Mouse (Mus musculus): ENCODE measurements around the gene Fermt2.
A peak's percentile ranks its signal among the peaks of the same experiment; 100 is the strongest.

Gene Fermt2

DNA sequence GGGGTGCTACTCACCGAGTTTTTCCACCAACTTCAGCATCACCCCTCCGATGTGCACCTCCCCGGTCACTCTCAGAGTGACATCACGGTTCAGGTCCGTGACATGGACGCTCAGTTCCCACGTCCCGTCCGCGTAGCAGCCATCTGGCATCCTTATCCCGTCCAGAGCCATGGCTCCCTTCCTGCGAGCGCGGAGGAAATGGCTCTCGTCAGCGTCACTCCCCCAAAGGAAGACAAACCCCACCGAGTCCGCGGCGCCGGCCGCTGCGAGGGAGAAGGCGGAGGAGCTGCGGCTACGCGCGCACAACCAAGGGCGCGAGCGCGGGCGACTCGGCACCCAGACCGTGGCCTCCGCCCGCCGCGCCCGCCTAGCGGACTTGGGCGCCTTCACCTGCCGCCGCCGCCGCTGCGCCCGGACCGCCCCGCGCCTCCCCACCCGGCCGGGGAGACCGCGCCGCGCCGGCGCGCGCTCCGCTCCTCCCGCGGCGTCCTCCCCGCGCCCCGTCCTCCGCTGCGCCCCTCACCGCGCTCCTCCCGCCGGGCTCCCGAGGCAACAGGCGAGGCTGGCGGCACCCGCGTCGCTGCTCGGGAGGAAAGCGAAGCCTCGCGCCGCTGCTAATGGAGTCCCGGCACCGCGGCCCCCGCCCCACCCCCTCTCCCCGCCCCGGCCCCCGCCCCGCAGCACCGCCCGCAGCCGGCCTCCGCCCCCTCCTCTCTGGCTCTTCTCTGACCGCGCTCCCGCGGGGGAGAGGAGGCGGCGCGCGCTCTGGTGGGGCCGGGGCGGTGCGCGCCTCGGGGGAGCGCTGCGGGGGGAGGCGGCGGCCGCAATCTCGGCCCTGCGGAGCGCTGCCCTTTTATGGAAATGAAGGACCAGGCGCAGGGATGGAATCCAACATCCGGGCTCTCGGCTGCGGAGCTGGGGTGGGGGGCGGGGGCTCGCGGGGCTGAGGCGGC is at the start of gene Fermt2:
Gene Fermt2 (minus strand): TSS at position 708 of the 953 bp plus-strand sequence.
- DNase-seq (ENCODE audit: low spot score) = peak; percentile 75

DNA sequence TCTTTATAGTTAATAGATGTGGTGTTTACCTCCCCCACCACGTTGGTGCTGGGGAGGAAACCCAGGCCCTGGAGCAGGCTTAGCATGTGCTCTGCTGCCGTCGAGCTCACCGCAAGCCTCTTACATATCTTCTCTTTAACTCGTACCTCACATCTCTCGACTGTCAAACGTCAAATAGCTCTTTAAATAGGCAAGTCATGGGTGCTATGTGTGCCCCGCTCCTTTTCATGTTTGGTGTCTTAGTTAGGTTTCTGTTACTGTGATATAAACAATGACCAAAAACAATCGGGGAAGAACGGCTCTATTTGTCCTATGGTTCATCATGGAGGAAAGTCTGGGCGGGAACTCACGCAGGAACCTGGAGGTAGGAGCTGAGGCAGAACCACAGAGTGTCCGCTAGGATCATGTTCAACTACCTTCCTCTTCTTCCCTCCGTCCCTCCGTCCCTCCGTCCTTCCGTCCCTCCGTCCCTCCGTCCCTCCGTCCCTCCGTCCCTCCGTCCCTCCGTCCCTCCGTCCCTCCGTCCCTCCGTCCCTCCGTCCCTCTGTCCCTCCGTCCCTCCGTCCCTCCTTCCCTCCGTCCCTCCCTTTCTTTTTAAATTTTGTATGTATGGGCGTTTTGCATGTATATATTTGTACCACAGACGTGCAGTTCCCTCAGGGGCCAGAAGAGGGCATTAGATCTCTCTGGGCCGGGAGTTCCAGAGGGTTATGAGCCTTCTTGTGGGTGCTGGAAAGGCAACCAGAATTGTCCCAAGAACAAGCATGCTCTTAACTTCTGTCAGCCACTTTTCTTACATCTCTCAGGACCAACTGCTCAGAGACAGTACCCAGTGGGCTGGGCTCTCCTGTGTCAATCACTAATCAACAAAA is 36.4 kb upstream of the Fermt2 start:
- peak; percentile 36 for DNase-seq (ENCODE audit: low spot score)

DNA sequence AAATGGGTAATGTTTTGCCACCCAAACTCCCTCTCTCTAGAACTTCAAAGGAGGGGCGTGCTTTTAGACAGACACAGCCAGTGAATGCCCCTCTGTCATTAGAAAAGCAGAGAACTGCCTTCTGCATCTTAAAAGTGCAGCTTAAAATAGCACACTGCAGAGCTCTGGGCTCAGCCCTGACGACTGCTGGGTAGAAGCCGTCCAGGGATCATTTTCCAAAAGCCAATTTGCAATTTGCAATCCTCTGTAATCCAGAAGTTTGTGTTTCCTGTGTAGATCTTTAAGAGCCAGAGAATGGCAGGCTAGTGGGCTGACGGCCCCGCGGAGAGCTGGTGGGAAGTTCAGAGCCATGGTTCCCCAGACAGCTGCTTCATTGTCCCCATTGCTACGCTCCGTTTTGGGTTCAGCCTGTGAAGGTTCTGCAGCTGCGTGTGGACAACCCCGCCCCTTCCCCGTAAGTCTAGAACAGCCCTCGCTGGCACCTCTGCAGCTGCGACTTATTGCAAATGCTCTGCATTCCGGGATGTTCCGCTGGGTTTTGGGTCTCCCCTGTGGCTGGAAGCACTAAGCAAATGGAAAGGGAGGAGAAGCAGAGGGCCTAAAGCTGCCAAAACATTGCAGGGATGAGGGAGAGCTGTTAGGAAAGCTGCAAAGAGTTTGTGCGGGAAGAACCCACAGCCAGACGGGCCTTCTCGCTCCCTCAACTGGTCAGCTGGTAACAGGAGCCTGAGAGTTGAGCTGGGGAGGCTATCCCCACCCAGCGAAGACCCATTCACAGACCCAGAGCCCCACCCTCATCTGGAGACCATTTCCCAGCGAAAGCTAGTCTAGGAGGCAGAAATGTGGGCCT is 35.5 kb upstream of the Fermt2 start:
- no peak for DNase-seq (ENCODE audit: low spot score)

DNA sequence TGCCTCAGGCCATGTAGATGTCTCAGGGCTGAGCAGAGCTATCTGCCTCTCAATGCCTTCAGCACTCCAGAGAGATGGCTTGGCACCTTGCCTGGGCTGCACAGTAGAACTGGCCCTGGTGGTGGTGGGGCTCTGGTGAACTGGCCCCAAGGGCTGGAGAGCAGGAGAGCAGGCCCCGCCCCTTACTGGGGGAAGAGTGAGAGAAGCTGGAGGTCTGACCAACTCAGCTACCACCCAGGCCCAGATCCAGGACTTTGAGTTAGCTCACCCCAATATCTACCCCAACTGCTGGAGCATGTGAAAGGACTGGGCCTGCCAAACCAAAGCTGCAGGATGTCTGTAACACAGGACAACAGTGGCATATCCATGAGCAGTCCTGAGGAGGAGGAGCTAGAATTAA is 33.7 kb upstream of the Fermt2 start:
- peak; percentile 68 for DNase-seq (ENCODE audit: low spot score)

DNA sequence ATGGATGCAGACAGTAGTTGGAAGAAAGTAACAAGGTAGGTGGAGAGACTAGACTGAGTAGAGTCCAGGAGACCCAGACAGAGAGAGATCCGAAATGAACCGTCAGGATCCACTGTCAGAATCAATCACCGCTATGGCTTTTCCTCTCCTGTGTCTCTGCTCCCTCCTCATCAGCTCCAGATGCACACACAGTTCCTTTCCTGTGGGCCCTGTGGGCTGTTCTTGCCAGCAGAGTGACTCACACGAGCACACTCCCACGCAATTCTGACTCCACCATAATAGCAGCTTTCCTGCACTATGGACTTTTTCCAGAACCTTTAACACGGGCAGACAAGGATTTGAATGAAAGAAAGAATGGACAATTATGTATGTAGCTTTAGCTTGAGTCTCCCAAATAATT is 31.8 kb upstream of the Fermt2 start:
- DNase-seq (ENCODE audit: low spot score) = peak; percentile 58

DNA sequence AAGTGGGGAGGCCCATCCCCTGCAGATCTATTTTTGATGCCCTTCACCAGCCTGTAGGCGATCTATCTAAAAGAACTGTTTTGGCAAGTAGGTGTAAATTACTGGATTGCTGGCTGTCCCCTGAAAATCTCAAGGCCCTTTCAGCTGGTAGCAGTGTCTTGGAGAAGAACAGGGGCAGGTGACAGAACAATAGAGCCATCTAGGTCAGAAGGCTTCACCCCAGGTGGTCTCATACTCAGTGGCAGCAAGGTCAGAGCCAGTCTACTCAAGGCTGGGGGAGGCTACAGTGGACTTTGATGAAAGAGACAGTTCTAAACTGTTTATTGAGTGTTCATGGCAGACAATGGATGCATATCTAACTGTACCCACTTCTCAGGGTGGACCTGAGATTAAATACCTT is 29.1 kb upstream of the Fermt2 start:
- no peak for DNase-seq (ENCODE audit: low spot score)

DNA sequence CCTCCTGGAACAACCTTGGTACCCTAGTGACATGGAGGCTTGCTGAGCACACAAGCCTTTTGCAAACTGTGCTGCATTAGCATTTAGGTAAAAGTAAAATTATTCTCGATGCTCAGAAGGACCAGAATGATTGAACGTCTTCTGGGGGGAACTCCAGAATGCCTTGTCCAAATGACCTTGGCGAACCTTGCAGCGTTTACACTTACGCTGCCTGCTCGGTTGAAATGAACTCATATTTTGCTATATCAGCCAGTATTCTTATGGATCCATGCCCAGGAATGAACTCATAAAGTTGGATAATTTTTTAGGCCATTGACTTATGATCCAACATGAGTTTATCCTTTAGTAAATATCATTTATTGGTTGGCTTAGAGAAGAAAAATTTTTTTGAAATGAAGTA is 24.4 kb upstream of the Fermt2 start:
- DNase-seq (ENCODE audit: low spot score) = no peak

DNA sequence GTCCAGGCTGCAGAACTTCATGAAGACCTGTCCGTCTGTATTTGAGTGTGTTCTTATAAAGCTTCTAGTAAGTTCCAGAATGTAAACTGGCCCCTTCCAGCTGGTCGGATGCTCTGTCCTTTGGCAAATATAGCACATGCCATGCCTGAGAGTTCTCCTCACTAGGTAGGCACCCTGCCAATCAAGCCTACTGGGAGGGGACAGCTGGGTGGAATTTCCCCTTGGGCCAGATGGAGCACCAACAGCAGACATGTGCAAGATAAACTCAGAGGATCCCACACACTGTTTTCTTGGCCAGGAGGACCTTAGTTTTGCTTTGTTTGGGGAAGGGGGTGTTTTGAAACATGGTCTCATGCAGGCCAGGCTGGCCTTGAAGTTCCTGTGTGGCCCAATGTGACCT is 23.9 kb upstream of the Fermt2 start:
- DNase-seq (ENCODE audit: low spot score) = peak; percentile 49

DNA sequence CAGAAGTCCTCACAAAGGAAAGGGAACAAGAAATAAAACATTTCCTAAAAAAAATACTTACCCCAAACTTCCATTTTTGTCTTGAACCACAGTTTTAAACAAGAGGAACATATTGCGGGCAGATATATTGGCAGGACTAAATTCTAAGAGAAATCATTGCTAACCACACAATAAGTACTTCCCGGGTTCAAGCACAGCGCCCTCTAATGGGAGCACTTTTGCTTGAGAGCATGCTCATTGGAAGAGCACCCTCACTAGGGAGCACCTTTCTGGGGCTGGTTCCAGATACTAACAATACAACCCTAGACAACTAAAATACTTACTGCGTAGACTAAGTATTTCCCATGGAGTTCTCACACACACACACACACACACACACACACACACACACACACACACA is 22.5 kb upstream of the Fermt2 start:
- no peak for DNase-seq (ENCODE audit: low spot score)

DNA sequence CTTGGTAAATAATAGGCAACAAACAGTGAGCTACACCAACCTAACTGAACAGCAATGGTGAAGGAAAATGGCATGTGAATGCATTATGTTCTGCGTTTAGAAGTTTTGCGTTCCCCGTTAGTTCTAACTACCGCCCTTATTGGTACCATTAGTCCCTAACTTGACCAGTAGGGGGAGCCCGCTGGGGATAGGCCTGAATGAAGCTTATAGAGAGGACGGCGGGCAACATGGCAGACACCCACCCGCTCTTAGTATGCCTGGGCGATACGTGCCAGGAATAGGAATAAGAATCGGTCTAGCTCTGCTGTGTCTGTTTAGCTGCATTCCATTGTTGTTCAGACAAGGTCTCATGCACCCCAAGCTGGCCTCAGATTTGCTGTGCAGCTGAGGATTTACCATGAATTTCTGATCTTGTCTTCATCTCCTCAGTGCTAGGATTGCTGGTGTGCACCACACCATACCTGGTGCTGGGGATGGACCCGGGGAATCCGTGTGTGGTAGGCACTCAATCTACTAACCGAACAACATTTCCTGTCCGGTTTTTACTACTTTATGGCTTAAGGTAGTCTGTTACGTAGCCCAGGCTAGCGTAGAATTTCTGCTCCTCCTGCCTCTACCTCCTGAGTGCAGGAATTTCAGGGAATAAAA is 21.3 kb upstream of the Fermt2 start:
- no peak for DNase-seq (ENCODE audit: low spot score)

DNA sequence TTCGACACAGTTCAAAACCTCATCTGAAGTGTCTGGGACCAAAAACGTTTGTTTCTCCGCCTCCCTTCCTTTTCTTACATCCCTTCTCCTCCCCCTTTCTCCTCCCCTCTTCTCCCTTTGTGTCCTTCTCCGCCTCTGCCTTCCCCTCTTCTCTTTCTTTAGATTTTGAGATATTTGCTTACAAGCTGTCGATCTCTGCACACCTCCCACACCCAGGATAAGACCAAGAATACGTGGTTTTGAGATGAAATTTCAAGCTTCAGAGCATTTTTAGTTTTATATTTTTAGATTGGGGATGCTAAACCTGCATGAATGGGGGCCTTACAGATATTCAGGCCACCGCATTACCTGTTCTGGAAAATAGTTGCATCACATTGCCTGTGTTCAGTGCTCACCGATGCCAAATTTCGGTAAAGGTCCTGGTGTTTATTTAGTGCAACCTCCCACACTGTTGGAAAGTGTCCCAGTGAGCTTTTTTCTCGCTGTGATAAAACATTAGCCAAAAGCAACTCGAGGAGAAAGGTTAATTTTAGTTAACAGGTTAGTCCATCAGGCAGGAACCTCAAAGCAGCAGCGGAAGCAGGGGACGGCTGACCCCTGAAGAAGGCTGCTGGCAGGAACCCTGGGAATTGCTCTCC is 20.2 kb upstream of the Fermt2 start:
- DNase-seq (ENCODE audit: low spot score) = peak; percentile 48

DNA sequence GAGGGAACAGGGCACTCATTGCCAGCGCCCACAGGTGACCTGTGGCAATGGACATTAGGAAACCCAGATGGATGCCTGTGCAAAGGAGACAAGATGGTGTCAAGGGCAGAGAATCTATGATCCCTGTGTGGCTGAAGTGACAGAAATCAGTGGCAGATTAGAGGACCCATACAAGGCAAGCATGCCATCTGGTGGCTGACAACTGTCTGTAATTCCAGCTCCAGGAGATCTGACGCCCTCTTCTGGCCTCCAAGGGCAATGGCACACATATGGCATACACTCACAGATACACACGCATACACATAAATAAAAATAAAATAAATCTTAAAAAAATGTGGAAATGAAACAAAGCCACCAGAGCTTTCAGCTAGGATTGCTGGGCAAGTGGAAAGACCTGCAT is 18.2 kb upstream of the Fermt2 start:
- no peak for DNase-seq (ENCODE audit: low spot score)

DNA sequence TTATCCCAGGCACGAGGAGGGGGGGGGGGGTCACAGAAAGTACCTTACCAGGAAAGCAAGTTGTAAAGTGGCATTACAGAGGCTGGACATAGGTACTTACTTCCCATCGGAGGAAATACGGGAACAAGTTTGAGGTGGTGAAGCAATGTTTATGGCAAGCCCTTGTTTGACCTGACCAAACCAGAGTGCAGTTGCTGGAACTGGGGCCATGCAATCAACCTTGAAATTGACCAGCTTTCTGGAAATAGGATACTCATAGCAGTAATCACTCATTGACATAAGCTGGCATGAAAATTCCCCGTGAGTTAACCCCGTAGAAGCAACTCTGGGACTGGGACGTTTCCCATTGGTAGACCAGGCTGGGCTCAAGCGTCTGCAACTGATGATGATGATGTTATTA is 15.0 kb upstream of the Fermt2 start:
- DNase-seq (ENCODE audit: low spot score) = no peak

DNA sequence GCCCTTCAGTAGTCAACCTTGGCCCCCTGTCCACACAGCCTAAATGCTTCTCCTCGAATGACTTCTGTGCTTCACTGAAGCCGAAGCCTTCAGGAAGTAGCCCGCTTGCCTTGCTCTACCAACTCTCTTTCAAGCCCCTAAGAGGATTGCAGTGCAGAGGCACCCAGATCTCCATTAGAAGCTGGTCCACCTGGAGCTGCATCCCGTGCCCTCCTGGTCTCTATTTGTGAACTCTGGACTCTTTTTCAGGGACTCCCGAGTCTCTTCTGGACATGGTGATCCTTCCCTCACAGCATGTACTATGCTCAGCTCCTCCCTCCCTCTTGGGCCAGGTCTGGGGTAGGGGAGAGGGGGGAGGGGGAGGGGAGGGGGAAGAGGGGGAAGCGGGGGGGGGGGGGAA is 14.1 kb upstream of the Fermt2 start:
- DNase-seq (ENCODE audit: low spot score) = no peak

DNA sequence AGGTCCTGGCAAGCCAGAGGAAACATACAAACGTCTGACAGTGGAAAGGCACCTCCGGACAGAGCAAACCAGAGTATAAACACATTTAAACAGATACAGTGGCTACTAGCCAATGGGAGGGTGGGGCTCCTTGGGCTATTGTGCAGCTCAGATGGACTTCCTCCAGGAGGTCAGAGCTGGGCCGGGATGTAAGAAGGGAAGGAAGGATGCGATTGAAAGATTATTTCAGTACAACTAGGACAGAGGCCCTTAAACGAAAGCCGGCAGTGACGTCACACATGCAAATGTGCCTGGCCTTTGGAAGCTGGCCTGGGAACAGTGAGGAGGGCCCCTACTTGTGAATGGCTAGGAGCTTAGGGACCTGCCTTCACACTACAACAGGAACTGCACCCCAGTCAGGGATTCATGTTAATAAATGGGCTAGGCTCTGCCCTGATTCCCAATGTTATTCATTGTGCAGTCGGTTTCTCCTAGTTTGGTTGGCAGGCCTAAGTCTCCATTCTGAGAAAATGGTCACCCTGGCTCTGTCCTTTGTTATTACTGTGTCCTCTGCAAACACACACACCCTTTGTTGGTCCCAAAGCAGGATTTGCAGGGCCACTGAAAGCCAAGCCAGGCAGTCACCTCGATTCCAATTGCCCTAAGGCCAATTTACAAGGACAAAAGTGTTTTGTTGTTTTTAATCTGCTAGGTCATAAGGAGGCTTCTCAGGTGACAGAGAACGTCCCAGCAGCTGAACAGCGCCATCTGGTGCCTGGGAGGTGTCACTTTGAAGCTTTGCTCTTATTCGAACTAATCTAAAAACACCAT is 9.9 kb upstream of the Fermt2 start:
- peak; percentile 81 for DNase-seq (ENCODE audit: low spot score)

DNA sequence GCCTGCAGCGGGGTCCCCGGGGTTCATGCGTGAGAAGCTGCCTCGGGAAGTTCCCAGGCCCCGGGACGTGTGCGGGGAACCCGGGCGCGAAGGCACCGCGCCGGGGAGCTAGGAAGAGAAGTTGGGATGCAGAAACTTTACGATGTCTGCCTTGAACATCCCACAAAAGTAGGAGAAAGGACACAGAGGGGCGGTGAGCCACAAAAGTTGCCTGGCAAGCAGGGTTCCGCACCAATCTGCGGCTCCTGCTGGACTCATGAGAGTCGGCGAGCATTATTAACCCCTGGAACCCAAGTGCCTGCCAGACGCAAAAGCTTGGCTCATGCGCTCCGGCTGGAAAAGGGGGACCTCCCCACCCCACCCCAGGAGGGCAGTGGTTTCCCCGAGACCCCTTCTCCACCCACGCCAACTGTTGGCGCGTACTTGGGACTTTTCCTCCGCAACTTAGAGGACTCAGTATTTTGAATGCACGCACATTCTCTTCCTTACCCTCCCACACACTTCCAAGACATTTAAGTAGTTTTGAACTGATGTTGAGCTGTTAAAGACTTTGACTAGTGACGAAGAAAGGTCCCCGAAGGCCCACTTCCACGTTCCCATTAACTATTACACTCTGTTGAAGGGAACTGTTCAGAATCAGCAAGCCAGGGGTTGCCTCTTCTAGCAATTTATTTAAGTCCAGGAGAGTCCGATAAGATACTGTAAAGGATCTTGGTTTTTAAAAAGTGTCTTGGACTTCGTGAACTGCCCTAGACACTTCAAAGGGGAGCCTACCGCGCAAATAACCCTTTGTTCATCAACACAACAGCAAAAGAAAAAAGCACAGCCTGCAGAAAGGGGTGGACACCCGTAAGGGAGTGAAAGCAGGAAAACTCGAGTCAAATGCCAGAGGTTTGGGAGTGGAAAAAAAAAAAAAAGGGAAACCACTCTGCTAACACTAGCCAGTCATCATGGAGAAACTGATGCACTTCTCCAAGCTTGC is 737 bp upstream of the Fermt2 start:
- peak; percentile 65 for DNase-seq (ENCODE audit: low spot score)

DNA sequence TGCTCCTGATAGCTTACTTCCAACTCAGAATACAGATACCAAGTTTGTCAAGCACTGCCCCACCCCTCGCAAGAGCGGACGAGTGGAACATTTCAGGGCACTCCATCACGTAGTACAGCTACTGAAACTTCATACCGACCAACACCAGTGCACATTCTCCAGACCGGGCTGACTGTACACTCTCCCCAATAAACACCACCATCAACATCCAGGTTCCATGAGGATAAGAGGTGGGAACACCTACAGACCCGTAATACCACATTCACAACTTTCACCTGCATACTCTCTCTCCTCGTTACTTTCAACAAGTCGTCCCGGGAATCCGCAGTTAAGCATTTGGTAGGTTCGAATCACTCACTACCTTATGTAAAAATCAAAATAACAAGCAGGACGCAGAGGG is 1.1 kb downstream of the Fermt2 start:
- DNase-seq (ENCODE audit: low spot score) = peak; percentile 30

DNA sequence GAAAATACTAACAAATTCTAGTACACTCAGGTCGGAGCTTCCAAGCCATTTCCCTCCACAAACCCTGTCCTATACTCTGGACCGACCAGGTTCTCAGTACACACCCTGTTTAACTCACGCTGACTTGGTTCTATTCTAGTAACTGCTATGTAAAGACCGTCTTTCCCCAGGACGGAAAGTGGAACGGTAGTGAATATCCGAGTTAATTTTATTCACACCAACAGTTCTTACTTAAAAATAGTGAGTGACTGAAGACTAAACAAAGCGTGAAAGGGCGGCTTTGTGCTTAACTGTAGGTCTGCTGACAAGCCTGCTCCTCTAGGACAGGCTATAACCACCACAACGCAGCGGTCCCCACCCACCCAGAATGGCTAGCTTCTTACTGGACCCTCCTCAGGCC is 14.1 kb downstream of the Fermt2 start:
- DNase-seq (ENCODE audit: low spot score) = no peak

DNA sequence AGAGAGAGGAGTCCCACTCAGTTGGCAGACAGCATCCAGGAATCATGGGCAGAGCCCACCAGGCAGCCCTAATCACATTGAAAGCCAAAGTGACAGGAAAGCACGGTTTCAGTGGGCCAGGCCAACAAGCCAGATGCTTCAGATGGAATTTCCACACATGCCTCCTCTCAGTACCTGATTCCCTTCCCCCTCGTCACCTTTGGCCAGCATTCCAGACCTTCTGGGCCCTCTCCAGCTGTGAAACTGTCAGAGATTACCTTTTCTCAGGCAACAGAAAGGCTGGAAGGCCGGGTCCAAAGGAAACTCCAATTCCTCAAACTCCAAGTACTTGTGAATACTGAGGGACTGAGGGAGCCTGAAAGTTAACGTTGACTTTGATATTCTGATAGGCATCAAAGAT is 19.1 kb downstream of the Fermt2 start:
- DNase-seq (ENCODE audit: low spot score) = no peak

All from adipocyte (in vitro differentiated cells).